Mouse (Mus musculus) heart, embryonic 10.5 days (tissue): ENCODE measurements around the gene Syce2. TPM values are rescaled to one million over a fixed set of nuclear protein-coding genes. Genes with fewer than 3 reads are reported as not detected.

Source experiments
- DNase-seq: peaks from one replicate; pipeline ENCODE4 v3.0.0-alpha.2; 2017; ENCODE audit warnings: low spot score
- H3K27ac ChIP-seq: fragments of 300-500 bp; sonication (generic); 2 replicates; pipeline ENCODE4 v1.5.1; 2016; ENCODE audit warnings: mild to moderate bottlenecking
- H3K27me3 ChIP-seq: fragments of 300-500 bp; sonication (generic); 2 replicates; pipeline ENCODE4 v1.6.1; 2016; ENCODE audit warnings: mild to moderate bottlenecking; ENCODE audit not compliant: poor library complexity, insufficient read depth, severe bottlenecking
- H3K36me3 ChIP-seq: fragments of 300-500 bp; sonication (generic); 2 replicates; pipeline ENCODE4 v1.6.1; 2016; ENCODE audit warnings: mild to moderate bottlenecking, moderate library complexity
- H3K4me1 ChIP-seq: fragments of 300-500 bp; sonication (generic); 2 replicates; pipeline ENCODE4 v1.6.1; 2016; ENCODE audit warnings: mild to moderate bottlenecking
- H3K4me3 ChIP-seq: fragments of 300-500 bp; sonication (generic); 2 replicates; pipeline ENCODE4 v1.5.1; 2016; ENCODE audit warnings: mild to moderate bottlenecking, moderate library complexity
- H3K9me3 ChIP-seq: fragments of 300-500 bp; sonication (generic); 2 replicates; pipeline ENCODE4 v1.6.1; 2016; ENCODE audit warnings: mild to moderate bottlenecking, moderate library complexity
- WGBS: fragments of 180-500 bp; shearing (Covaris S2); methylation state at CpG from one replicate; pipeline ENCODE4 v1.1.7; 2016; 5-methylcytosine and 5-hydroxymethylcytosine counted together
- polyA plus RNA-seq: library from polyadenylated mRNA; unstranded; fragments of >200 nt; fragmentation: Nextera tagmentation; extraction: Ambion mirVana; gene quantifications from 2 replicates; pipeline ENCODE4 v1.2.1, GENCODE M21; 2016

The Syce2 gene
- polyA plus RNA-seq, 1 experiment from 2014 or later = 64.6 TPM

GRCm38 (mm10) chr8:84847684-84848435 is 24.1 kb upstream of the Syce2 start:
- no peaks in the 10 kb centered on the region for H3K27me3 ChIP-seq
- H3K27ac ChIP-seq = peak overlapping the region; percentile 97
- peaks cover 26% of the 10 kb centered on the region for H3K4me1 ChIP-seq
- H3K4me3 ChIP-seq = peak overlapping the region; percentile 98
- 37% methylated on average over 6 of the region's 6 CpGs for WGBS
- DNase-seq = no peak
- H3K9me3 ChIP-seq = no peaks in the 10 kb centered on the region
- H3K36me3 ChIP-seq = peaks cover 32% of the 10 kb centered on the region

DNA sequence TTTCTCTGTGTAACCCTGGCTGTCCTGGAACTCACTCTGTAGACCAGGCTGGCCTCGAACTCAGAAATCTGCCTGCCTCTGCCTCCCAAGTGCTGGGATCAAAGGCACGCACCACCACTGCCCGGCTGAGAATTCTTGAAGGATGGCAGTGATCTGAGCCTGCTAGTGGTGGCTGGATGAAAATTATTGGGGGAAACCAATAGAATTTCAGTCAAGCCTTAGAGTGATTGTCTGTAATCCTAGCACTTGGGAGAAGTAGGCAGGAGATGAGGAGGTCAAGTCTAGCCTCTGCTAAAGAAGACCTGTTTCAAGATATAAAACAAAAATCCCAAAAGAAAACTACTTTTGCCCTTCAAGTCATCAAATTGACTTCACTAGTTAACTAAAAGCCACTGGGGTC is 15.5 kb upstream of the Syce2 start:
- Histone ChIP-seq H3K27ac (peak overlapping the region; percentile 96), H3K4me3 (peak overlapping the region; percentile 98), H3K9me3 (no peaks in the 10 kb centered on the region), H3K27me3 (no peaks in the 10 kb centered on the region), H3K36me3 (peaks cover 26% of the 10 kb centered on the region), H3K4me1 (peaks cover 17% of the 10 kb centered on the region)
- DNase-seq = no peak
- WGBS = 89% methylated on average over 3 of the region's 3 CpGs

GRCm38 (mm10) chr8:84856864-84857441 is 15.0 kb upstream of the Syce2 start, which contains the start of gene Farsa:
Gene Farsa, plus strand, starts transcription at chr8:84856989.
- Histone ChIP-seq H3K4me1 (peaks cover 17% of the 10 kb centered on the region), H3K27me3 (no peaks in the 10 kb centered on the region), H3K4me3 (peak within 1 kb of the TSS; percentile 98), H3K9me3 (no peaks in the 10 kb centered on the region), H3K27ac (peak within 1 kb of the TSS; percentile 96), H3K36me3 (peaks cover 31% of the 10 kb centered on the region)
- under 1% methylated on average over 39 of the region's 39 CpGs for WGBS
- peak; percentile 98 for DNase-seq

DNA sequence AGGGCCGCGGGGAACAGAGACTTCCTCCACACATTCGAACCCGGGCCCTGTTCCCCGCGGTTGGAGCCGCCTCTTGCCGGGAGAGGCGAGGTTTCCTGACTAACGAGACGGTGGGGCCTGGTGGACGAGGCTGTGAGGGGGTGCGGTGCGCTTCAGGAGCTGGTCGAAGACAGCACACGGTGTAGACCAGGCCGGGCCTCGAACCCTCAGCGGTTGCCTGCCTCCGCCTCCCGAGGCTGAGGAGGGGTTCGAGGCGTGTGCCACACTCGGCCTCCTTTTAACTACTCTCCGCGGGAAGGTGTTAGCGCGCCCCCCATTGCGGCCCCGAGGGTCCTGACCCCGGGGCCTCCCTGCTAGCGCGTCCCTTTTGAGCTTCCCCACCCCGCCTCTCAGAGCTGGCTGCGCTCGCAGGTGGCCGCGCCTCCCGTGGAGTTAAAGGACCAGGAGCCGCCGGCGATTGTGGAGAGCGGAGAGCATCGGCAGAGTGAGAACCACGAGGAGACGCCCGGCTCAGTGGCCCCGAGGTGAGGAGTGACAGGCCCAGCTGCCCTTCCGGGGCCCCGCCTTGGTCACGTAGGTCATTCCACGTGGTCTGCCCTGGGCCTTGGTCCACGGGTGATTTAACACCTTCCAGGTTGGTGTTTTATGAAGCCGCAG is 526 bp downstream of the Syce2 start:
- WGBS = 3% methylated on average over 54 of the region's 54 CpGs
- Histone ChIP-seq H3K27me3 (peaks cover 10% of the 10 kb centered on the region; the same call in 1 of the 2 replicates), H3K36me3 (peaks cover 27% of the 10 kb centered on the region), H3K27ac (peak overlapping the region; percentile 88), H3K9me3 (no peaks in the 10 kb centered on the region), H3K4me3 (peak overlapping the region; percentile 63), H3K4me1 (peaks cover 14% of the 10 kb centered on the region)
- DNase-seq = peak; percentile 79

- H3K4me1 ChIP-seq = peaks cover 14% of the 10 kb centered on the region
- H3K27ac ChIP-seq = peak overlapping the region; percentile 88; the same call in 1 of the 2 replicates
- H3K4me3 ChIP-seq = peak overlapping the region; percentile 63
- peaks cover 21% of the 10 kb centered on the region for H3K36me3 ChIP-seq
- H3K9me3 ChIP-seq = no peaks in the 10 kb centered on the region
- WGBS = 72% methylated on average over 4 of the region's 4 CpGs
- peaks cover 10% of the 10 kb centered on the region; the same call in 1 of the 2 replicates for H3K27me3 ChIP-seq
- no peak for DNase-seq
These were observed 1.1 kb downstream of the Syce2 start for GRCm38 (mm10) chr8:84873016-84873415.

- no peak for DNase-seq
- 81% methylated on average over 3 of the region's 3 CpGs for WGBS
- Histone ChIP-seq H3K27ac (no peak overlapping the region), H3K36me3 (peaks cover 8% of the 10 kb centered on the region), H3K27me3 (peaks cover 10% of the 10 kb centered on the region; the same call in 1 of the 2 replicates), H3K4me1 (peaks cover 12% of the 10 kb centered on the region), H3K4me3 (no peak overlapping the region), H3K9me3 (no peaks in the 10 kb centered on the region)
These were observed 2.4 kb downstream of the Syce2 start for GRCm38 (mm10) chr8:84874339-84874738.

DNA sequence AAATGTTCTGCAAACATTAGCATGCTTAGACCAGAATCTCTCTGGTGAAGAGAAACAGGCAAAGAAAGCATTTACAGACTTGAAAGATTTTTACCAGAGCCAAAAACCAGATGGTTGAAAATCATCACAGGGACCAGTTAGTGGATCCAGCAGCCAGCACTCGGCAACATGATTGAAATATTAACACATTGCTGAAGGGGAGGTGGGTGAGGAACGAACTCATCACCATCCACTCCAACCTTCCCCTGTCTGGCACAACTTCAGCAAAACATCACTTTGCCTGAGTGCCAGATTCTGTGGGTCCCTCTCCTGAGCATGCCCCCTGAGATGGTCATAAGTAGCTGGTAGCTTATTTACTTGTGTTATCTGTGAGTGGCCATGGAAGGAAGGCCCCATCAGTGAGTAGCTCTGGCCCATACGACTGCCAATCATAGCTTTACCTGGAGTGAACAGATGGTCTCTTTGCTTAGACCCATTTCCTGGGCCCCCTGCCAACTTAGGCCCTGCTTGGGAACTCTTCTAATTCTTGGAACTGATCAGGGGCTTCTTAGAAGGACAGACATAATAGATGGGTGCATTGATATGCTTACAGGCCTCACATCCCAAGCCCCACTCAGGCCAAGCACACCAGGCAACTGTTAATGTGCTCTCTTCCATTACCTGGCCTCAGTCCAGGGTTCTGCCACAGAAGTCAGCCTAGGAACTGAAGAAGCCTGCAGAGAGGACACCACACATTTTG is 5.6 kb downstream of the Syce2 start:
- Histone ChIP-seq H3K4me1 (peaks cover 4% of the 10 kb centered on the region), H3K9me3 (no peaks in the 10 kb centered on the region), H3K27ac (no peak overlapping the region), H3K27me3 (peaks cover 7% of the 10 kb centered on the region; the same call in 1 of the 2 replicates), H3K4me3 (no peak overlapping the region), H3K36me3 (peaks cover 3% of the 10 kb centered on the region; the same call in 1 of the 2 replicates)
- WGBS = 83% methylated on average over 3 of the region's 3 CpGs
- no peak for DNase-seq

- no peaks in the 10 kb centered on the region for H3K27me3 ChIP-seq
- H3K36me3 ChIP-seq = peaks cover 3% of the 10 kb centered on the region; the same call in 1 of the 2 replicates
- H3K9me3 ChIP-seq = no peaks in the 10 kb centered on the region
These were observed 7.0 kb downstream of the Syce2 start for GRCm38 (mm10) chr8:84878915-84879314.

DNA sequence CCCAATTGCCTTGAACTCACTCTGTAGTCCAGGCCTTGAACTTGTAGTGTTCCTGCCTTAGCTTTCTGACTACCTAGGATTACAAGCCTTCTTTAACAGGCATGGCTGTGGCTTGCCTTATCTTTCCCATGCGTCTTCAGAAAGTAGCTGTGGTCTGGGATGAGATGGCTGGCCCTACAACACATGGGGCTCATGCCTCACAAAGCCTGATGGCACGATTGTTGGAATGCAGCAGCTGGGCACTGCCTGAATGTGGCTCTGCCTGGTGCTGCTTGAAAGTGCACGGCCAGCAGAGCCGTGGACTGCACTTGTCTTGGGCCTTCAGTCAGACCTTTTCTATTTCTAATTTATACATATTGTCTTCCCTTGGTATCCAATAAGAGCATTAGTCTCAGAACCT is 12.8 kb downstream of the Syce2 start:
- WGBS = 78% methylated on average over 4 of the region's 4 CpGs
- H3K4me1 ChIP-seq = no peaks in the 10 kb centered on the region
- DNase-seq = no peak
- H3K9me3 ChIP-seq = no peaks in the 10 kb centered on the region
- no peak overlapping the region for H3K4me3 ChIP-seq
- H3K27me3 ChIP-seq = no peaks in the 10 kb centered on the region
- H3K36me3 ChIP-seq = peaks cover 41% of the 10 kb centered on the region
- no peak overlapping the region for H3K27ac ChIP-seq

More at GRCm38 (mm10) chr8:84878915-84879314, 7.0 kb downstream of the Syce2 start:
- 71% methylated on average over 1 of the region's 1 CpGs for WGBS
- Histone ChIP-seq H3K27ac (no peak overlapping the region), H3K4me1 (no peaks in the 10 kb centered on the region), H3K4me3 (no peak overlapping the region)
- DNase-seq = no peak

GRCm38 (mm10) chr8:84888280-84888679 is 16.4 kb downstream of the Syce2 start:
- WGBS = 94% methylated on average over 3 of the region's 3 CpGs
- Histone ChIP-seq H3K9me3 (no peaks in the 10 kb centered on the region), H3K4me3 (no peak overlapping the region), H3K36me3 (peaks cover 55% of the 10 kb centered on the region), H3K27ac (no peak overlapping the region), H3K4me1 (peaks cover 11% of the 10 kb centered on the region), H3K27me3 (no peaks in the 10 kb centered on the region)
- no peak for DNase-seq

GRCm38 (mm10) chr8:84889141-84889540 is 17.2 kb downstream of the Syce2 start:
- DNase-seq = no peak
- peaks cover 55% of the 10 kb centered on the region for H3K36me3 ChIP-seq
- no peak overlapping the region for H3K4me3 ChIP-seq
- no peaks in the 10 kb centered on the region for H3K27me3 ChIP-seq
- H3K9me3 ChIP-seq = no peaks in the 10 kb centered on the region
- no peak overlapping the region for H3K27ac ChIP-seq
- H3K4me1 ChIP-seq = peaks cover 11% of the 10 kb centered on the region
- WGBS = 97% methylated on average over 1 of the region's 1 CpGs

DNA sequence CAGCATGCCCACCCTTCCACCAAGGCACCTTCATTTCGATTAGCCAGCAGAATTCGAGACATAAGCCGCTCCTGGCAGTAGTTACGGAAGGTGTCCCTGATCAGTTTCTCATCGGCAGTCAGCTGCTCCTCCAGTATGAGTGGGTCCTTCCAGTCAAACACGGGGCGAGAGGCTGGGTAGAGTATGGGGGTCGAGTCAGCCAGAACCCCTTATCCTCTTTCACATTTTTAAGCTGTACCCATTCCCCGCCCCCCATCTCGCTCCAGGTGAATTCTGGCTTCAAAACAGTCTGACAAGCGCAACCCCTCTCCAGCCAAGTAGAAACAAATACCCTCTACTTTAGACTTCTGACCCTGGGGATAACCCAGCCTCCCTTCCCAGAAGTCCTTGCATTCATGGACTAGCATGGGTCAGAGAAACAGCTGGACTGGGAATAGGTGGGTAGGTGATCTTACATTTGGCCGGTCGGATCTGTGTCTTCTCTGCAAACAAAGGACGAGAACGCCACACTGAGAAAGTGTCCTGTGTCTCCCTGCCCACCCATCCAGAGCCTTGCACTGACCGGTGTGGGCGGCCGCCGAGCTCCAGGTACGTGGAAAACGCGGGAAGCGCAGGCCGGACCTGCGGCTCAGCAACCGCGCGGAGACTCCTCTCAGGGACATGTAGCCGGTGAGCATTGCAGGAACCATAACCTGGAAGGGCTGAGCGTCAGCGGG is 21.2 kb downstream of the Syce2 start:
- Histone ChIP-seq H3K4me1 (peaks cover 11% of the 10 kb centered on the region), H3K27ac (peak overlapping the region; percentile 86), H3K27me3 (no peaks in the 10 kb centered on the region), H3K36me3 (peaks cover 28% of the 10 kb centered on the region), H3K4me3 (peak overlapping the region; percentile 85), H3K9me3 (no peaks in the 10 kb centered on the region)
- no peak for DNase-seq
- 11% methylated on average over 31 of the region's 31 CpGs for WGBS
